Mouse (Mus musculus): ENCODE data around the gene Mcm8. TPM values are rescaled to one million over a fixed set of nuclear protein-coding genes. Genes with fewer than 3 reads are reported as not detected.

Mcm8 gene
- total RNA-seq (2012; rRNA removed) = 22.0 and 25.1 TPM in 2 replicates
- polyA plus RNA-seq (2012; ENCODE audit: insufficient read depth in 1 of 2, insufficient read length in 2 of 2, low read depth in 1 of 2, low replicate concordance in 2 of 2, missing spikeins in 1 of 2) = 10 to 100 TPM in 1 of 2 experiments, not detected in 1; 21.9 TPM

GRCm38 (mm10) chr2:132815608-132816314, at the start of gene Mcm8, which contains the start of gene Trmt6:
Gene Mcm8 (plus strand): TSS chr2:132816141.
Gene Trmt6 (minus strand): TSS chr2:132816055.
- Histone ChIP-seq H3K9ac (ENCODE audit: control insufficient read depth, low read depth, low read length, poor library complexity, severe bottlenecking) (peak within 1 kb of the TSS; percentile 98), H3K79me2 (ENCODE audit: control insufficient read depth, insufficient read depth, low read length, poor library complexity) (peaks cover 32% of the 10 kb centered on the region), H3K4me3 (ENCODE audit: control insufficient read depth in 1 of 2, insufficient read depth in 1 of 2, low read depth in 2 of 2, low read length in 2 of 2) (peak within 1 kb of the TSS; percentile 91 to 100), H3K27me3 (ENCODE audit: control insufficient read depth in 1 of 2, insufficient read depth in 2 of 2, low read length in 2 of 2) (no peaks in the 10 kb centered on the region), H3K27ac (ENCODE audit: control insufficient read depth, low read depth, low read length) (peak within 1 kb of the TSS; percentile 84), H3K9me3 (replicated peaks; ENCODE audit: insufficient read depth, low read length) (no peaks in the 10 kb centered on the region), H3K4me1 (ENCODE audit: control insufficient read depth in 1 of 2, insufficient read depth in 2 of 2, low read length in 2 of 2) (peaks cover 2 to 15% of the 10 kb centered on the region in 2 experiments; a peak in 3 of 4 replicates), H3K36me3 (ENCODE audit: control insufficient read depth in 1 of 2, insufficient read depth in 2 of 2, low read length in 2 of 2) (peaks cover 3 to 9% of the 10 kb centered on the region in 2 experiments)
- peak; percentile 99 for DNase-seq (ENCODE audit: low read depth, low spot score)
- TF ChIP-seq ZMIZ1 (IDR thresholded peaks at IDR 0.05; ENCODE audit: low read depth, low read length) = peak; percentile 59
- peak; percentile 92 for TF ChIP-seq USF1 (IDR thresholded peaks at IDR 0.05; ENCODE audit: low read depth, low read length)
- TF ChIP-seq ZKSCAN1 (IDR thresholded peaks at IDR 0.05; ENCODE audit: low read depth, low read length) = no peak
- no peak for TF ChIP-seq SMC3 (IDR thresholded peaks at IDR 0.05; ENCODE audit: low read depth, low read length)
- 0 out of 2 replicates have a peak, but pooled peaks have one; percentile 36 for TF ChIP-seq E2F4 (IDR thresholded peaks at IDR 0.05; ENCODE audit: borderline replicate concordance, low read depth, low read length)
- peak; percentile 22; the same call in 1 of the 2 replicates for TF ChIP-seq TCF12 (IDR thresholded peaks at IDR 0.05; ENCODE audit: low read depth, low read length)
- TF ChIP-seq JUND (IDR thresholded peaks at IDR 0.05; ENCODE audit: low read depth, low read length) = no peak
- peak; percentile 88 for TF ChIP-seq NELFE (IDR thresholded peaks at IDR 0.05; ENCODE audit: low read depth, low read length)
- no peak for TF ChIP-seq MYB (IDR thresholded peaks at IDR 0.05; ENCODE audit: low read depth, low read length)
- peak; percentile 35 to 86; a peak in 3 of 4 replicates for TF ChIP-seq POLR2A (IDR thresholded peaks at IDR 0.05; ENCODE audit: control insufficient read depth in 1 of 2, insufficient read depth in 1 of 2, low read depth in 1 of 2, low read length in 2 of 2, poor library complexity in 1 of 2)
- TF ChIP-seq SIN3A (IDR thresholded peaks at IDR 0.05; ENCODE audit: low read length) = peak; percentile 99
- peak; percentile 21; the same call in 1 of the 2 replicates for TF ChIP-seq ETS1 (IDR thresholded peaks at IDR 0.05; ENCODE audit: low read depth, low read length)
- peak; percentile 98 for TF ChIP-seq MAX (IDR thresholded peaks at IDR 0.05; ENCODE audit: low read length)
- TF ChIP-seq BHLHE40 (IDR thresholded peaks at IDR 0.05; ENCODE audit: borderline replicate concordance, low read depth, low read length) = peak; percentile 79; the same call in 1 of the 2 replicates
- TF ChIP-seq MAZ (IDR thresholded peaks at IDR 0.05; ENCODE audit: low read depth, low read length) = peak; percentile 20; the same call in 1 of the 2 replicates
- TF ChIP-seq MAFK (IDR thresholded peaks at IDR 0.05; ENCODE audit: borderline replicate concordance, low read depth, low read length) = no peak
- TF ChIP-seq MXI1 (IDR thresholded peaks at IDR 0.05; ENCODE audit: low read depth, low read length) = peak; percentile 99
- peak; percentile 80; the same call in 1 of the 2 replicates for TF ChIP-seq TBP (IDR thresholded peaks at IDR 0.05; ENCODE audit: low read depth, low read length)
- peak; percentile 79 for TF ChIP-seq KAT2A (conservative IDR thresholded peaks at IDR 0.05; ENCODE audit: low read depth, low read length)
- TF ChIP-seq USF2 (IDR thresholded peaks at IDR 0.05; ENCODE audit: borderline replicate concordance in 1 of 2, insufficient read depth in 1 of 2, low read depth in 1 of 2, low read length in 2 of 2) = 0 out of 4 replicates have a peak, but pooled peaks of 1 of the 2 experiments have one; percentile 24
- no peak for TF ChIP-seq GABPA (IDR thresholded peaks at IDR 0.05; ENCODE audit: low read depth, low read length)
- TF ChIP-seq TAL1 (IDR thresholded peaks at IDR 0.05; ENCODE audit: low read length) = no peak
- TF ChIP-seq RCOR1 (IDR thresholded peaks at IDR 0.05; ENCODE audit: low read depth, low read length) = no peak
- peak; percentile 68; the same call in 1 of the 2 replicates for TF ChIP-seq POLR2AphosphoS2 (IDR thresholded peaks at IDR 0.05; ENCODE audit: low read length)
- no peak for TF ChIP-seq UBTF (IDR thresholded peaks at IDR 0.05; ENCODE audit: borderline replicate concordance, insufficient read depth, low read depth, low read length)
- TF ChIP-seq GATA1 (IDR thresholded peaks at IDR 0.05; ENCODE audit: low read depth, low read length) = no peak
- TF ChIP-seq POLR2AphosphoS5 (IDR thresholded peaks at IDR 0.05; ENCODE audit: borderline replicate concordance, low read depth, low read length) = no peak
- peak; percentile 98 for TF ChIP-seq MYC (IDR thresholded peaks at IDR 0.05; ENCODE audit: low read depth, low read length)
- no peak for TF ChIP-seq RAD21 (IDR thresholded peaks at IDR 0.05; ENCODE audit: low read depth, low read length)
- TF ChIP-seq HCFC1 (IDR thresholded peaks at IDR 0.05; ENCODE audit: low read depth, low read length) = peak; percentile 96
- no peak for TF ChIP-seq MEF2A (IDR thresholded peaks at IDR 0.05; ENCODE audit: extremely low read depth, insufficient replicate concordance, low read depth, low read length, poor library complexity, severe bottlenecking)
- peak; percentile 28; the same call in 1 of the 2 replicates for TF ChIP-seq NRF1 (IDR thresholded peaks at IDR 0.05; ENCODE audit: insufficient read depth, low read depth, low read length, poor library complexity, severe bottlenecking)
- TF ChIP-seq CTCF (IDR thresholded peaks at IDR 0.05 in 2 of 3, conservative IDR thresholded peaks at IDR 0.05 in 1 of 3; ENCODE audit: control insufficient read depth in 1 of 3, insufficient read depth in 1 of 3, low read depth in 2 of 3, low read length in 3 of 3, poor library complexity in 1 of 3, severe bottlenecking in 1 of 3) = no peak
- peak; percentile 100 for TF ChIP-seq ELF1 (IDR thresholded peaks at IDR 0.05; ENCODE audit: low read depth, low read length)
- no peak for TF ChIP-seq ZNF384 (IDR thresholded peaks at IDR 0.05; ENCODE audit: low read depth, low read length)
